ENCODE assay signal across 16 mouse cellular contexts in the genomic region with DNA sequence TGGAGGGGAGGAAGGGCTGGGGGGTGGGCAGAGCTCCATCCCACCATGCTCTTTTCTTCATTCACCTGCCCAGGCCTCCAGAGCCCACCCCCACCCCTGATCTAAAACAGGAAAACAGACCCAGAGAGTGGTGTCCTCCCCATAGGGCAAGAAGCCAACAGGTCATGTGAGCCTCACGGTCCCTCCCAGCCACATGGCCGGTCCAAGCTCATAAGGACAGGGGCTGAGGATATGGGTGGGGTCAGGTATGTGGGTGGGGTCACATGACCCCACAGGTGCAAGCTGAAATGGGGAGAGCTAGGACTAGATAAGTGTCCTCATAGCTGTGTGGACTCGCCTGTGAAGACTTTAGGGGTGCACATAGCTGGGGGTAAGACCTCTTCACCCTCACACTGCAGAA. TPM values are rescaled to one million over a fixed set of nuclear protein-coding genes. Genes with fewer than 3 reads are reported as not detected.
A peak's percentile ranks its signal among the peaks of the same experiment; 100 is the strongest.
DNase-seq lines count a peak whose midpoint lies in the region; ATAC-seq and TF ChIP-seq lines count a peak whose summit lies in the region.
"Had no signal": no experiment of that assay in that cellular context is flagged by ENCODE, and none has a peak within 500 bp of the region (broad histone marks: within the 10 kb centered on the region; RNA-seq: fewer than 3 reads in every experiment).

No protein-coding gene starts in this region.

- intact Hi-C loops in left cerebral cortex, adult 2 months (cut with DNase I): no loop called here

- no peak for TF ChIP-seq EP300 in lung, postnatal 0 days (IDR thresholded peaks at IDR 0.05)

- H3K9me3 ChIP-seq in lung, postnatal 0 days (ENCODE audit: low read length): no peaks in the 10 kb centered on the region
- no peaks in the 10 kb centered on the region for H3K9me3 ChIP-seq in stomach, embryonic 15.5 days
- H3K9me3 ChIP-seq in hindbrain, postnatal 0 days (ENCODE audit: low read length): no peaks in the 10 kb centered on the region
- H3K9me3 ChIP-seq: limb, embryonic 15.5 days had no signal

- no peak overlapping the region for H3K27ac ChIP-seq in lung, postnatal 0 days (ENCODE audit: low read length)
- no peak overlapping the region for H3K27ac ChIP-seq in stomach, embryonic 15.5 days
- H3K27ac ChIP-seq in hindbrain, postnatal 0 days: no peak overlapping the region
- H3K27ac ChIP-seq in left cerebral cortex, adult 2 months: no peak overlapping the region
- H3K27ac ChIP-seq: hindbrain, embryonic 14.5 days; limb, embryonic 15.5 days had no signal

- TF ChIP-seq CTCF in lung, postnatal 0 days (IDR thresholded peaks at IDR 0.05): no peak
- no peak for TF ChIP-seq CTCF in hindbrain, postnatal 0 days (IDR thresholded peaks at IDR 0.05; ENCODE audit: low read depth)
- TF ChIP-seq CTCF in left cerebral cortex, adult 2 months (IDR thresholded peaks at IDR 0.05): no peak

- no peak overlapping the region for H3K9ac ChIP-seq in lung, postnatal 0 days (replicated peaks; ENCODE audit: low read depth)
- H3K9ac ChIP-seq in stomach, embryonic 15.5 days: no peak overlapping the region
- H3K9ac ChIP-seq in hindbrain, postnatal 0 days (replicated peaks; ENCODE audit: low read length): no peak overlapping the region
- H3K9ac ChIP-seq: hindbrain, embryonic 14.5 days; limb, embryonic 15.5 days had no signal

- peaks cover 11% of the 10 kb centered on the region; the same call in 1 of the 2 replicates for H3K36me3 ChIP-seq in lung, postnatal 0 days (ENCODE audit: insufficient read depth, low read length)
- H3K36me3 ChIP-seq in stomach, embryonic 15.5 days: peaks cover 42% of the 10 kb centered on the region
- H3K36me3 ChIP-seq in hindbrain, postnatal 0 days (ENCODE audit: insufficient read depth, low read length): peaks cover 51% of the 10 kb centered on the region

- H3K4me3 ChIP-seq in lung, postnatal 0 days (ENCODE audit: low read depth, low read length): no peak overlapping the region
- no peak overlapping the region for H3K4me3 ChIP-seq in stomach, embryonic 15.5 days (replicated peaks)
- H3K4me3 ChIP-seq in hindbrain, postnatal 0 days (ENCODE audit: low read length): no peak overlapping the region
- H3K4me3 ChIP-seq in left cerebral cortex, adult 2 months: no peak overlapping the region
- H3K4me3 ChIP-seq: erythroblast, embryonic 14.5 days; limb, embryonic 15.5 days had no signal

- 0 out of 2 replicates have a peak, but pooled peaks have one; percentile 35 for ATAC-seq in lung, postnatal 0 days
- 0 out of 2 replicates have a peak, but pooled peaks have one; percentile 19 for ATAC-seq in stomach, embryonic 15.5 days (ENCODE audit: insufficient read depth, low FRiP score, low read depth)
- no peak for ATAC-seq in hindbrain, postnatal 0 days

- WGBS in lung, postnatal 0 days: 62% methylated on average over 3 of the region's 3 CpGs
- WGBS in stomach, embryonic 15.5 days: 77% methylated on average over 3 of the region's 3 CpGs
- WGBS in hindbrain, postnatal 0 days: 72% methylated on average over 3 of the region's 3 CpGs

- DNase-seq in cerebellum, adult 18-20 months: peak; percentile 50 to 53
- DNase-seq in cerebellum, postnatal 4 days (ENCODE audit: low spot score in 2 of 2): no peak
- no peak for DNase-seq in lung, postnatal 0 days (ENCODE audit: low spot score)
- DNase-seq in lung, postnatal 4 days: no peak
- peak; percentile 46 for DNase-seq in heart, postnatal 4 days
- DNase-seq in hindbrain, postnatal 0 days (ENCODE audit: low spot score): no peak
- DNase-seq in left cerebral cortex, adult 2 months (ENCODE audit: extremely low spot score in 1 of 2, low spot score in 2 of 2): no peak
- DNase-seq: adrenal gland, adult 2 months; thymus, adult 18-20 months had no signal

- no peaks in the 10 kb centered on the region for H3K4me1 ChIP-seq in lung, postnatal 0 days (ENCODE audit: insufficient read depth, low read depth, low read length)
- H3K4me1 ChIP-seq in stomach, embryonic 15.5 days: 0 out of 2 replicates have a peak, but pooled peaks cover 3% of the 10 kb centered on the region
- no peaks in the 10 kb centered on the region for H3K4me1 ChIP-seq in hindbrain, postnatal 0 days (ENCODE audit: insufficient read depth, low read length)

- no peaks in the 10 kb centered on the region for H3K27me3 ChIP-seq in lung, postnatal 0 days (replicated peaks; ENCODE audit: insufficient read depth, low read length)
- H3K27me3 ChIP-seq in stomach, embryonic 15.5 days (replicated peaks): no peaks in the 10 kb centered on the region
- H3K27me3 ChIP-seq in hindbrain, postnatal 0 days (ENCODE audit: insufficient read depth, low read length): no peaks in the 10 kb centered on the region
- H3K27me3 ChIP-seq: limb, embryonic 15.5 days had no signal

- no peak overlapping the region for H3K4me2 ChIP-seq in lung, postnatal 0 days (replicated peaks; ENCODE audit: low read depth, low read length)
- no peak overlapping the region for H3K4me2 ChIP-seq in stomach, embryonic 15.5 days
- no peak overlapping the region for H3K4me2 ChIP-seq in hindbrain, postnatal 0 days (ENCODE audit: low read depth, low read length)
- H3K4me2 ChIP-seq: hindbrain, embryonic 14.5 days; limb, embryonic 15.5 days had no signal

RNA-seq across cellular contexts. Expression of a gene that starts 12.8 kb away (rescaled TPM):
- polyA plus RNA-seq in lung, postnatal 0 days (2015; fragmentation: Nextera tagmentation; extraction: Ambion mirVana): 60.5 and 61.6 TPM in 2 replicates
- 10 to 100 TPM; 76.9 to 79.3 TPM for total RNA-seq in heart, postnatal 4 days (2021)
- 109 and 115 TPM in 2 replicates for polyA plus RNA-seq in stomach, embryonic 15.5 days (2015; fragmentation: Nextera tagmentation; extraction: Ambion mirVana)
- total RNA-seq in hindbrain, postnatal 0 days (2014; rRNA removed): 93.7 and 106 TPM in 2 replicates
- 86.3 and 91.0 TPM in 2 replicates for polyA plus RNA-seq in hindbrain, postnatal 0 days (2015; fragmentation: Nextera tagmentation; extraction: Ambion mirVana)
- 10 to 100 TPM; 67.6 to 69.4 TPM for total RNA-seq in left cerebral cortex, adult 2 months (2021)

RNA-seq across cellular contexts. Expression of a gene that starts 13.0 kb away (rescaled TPM):
- polyA plus RNA-seq in lung, postnatal 0 days (2015; fragmentation: Nextera tagmentation; extraction: Ambion mirVana): 3.6 and 4.1 TPM in 2 replicates
- 1 to 10 TPM; 1.8 to 2.4 TPM for total RNA-seq in heart, postnatal 4 days (2021)
- 12.3 and 13.0 TPM in 2 replicates for polyA plus RNA-seq in stomach, embryonic 15.5 days (2015; fragmentation: Nextera tagmentation; extraction: Ambion mirVana)
- 241 and 242 TPM in 2 replicates for total RNA-seq in hindbrain, postnatal 0 days (2014; rRNA removed)
- polyA plus RNA-seq in hindbrain, postnatal 0 days (2015; fragmentation: Nextera tagmentation; extraction: Ambion mirVana): 123 and 128 TPM in 2 replicates
- total RNA-seq in left cerebral cortex, adult 2 months (2021): 100 to 1,000 TPM; 242 to 256 TPM

RNA-seq across cellular contexts. Expression of a gene that starts 14.0 kb away (rescaled TPM):
- not detected in 2 replicates for polyA plus RNA-seq in lung, postnatal 0 days (2015; fragmentation: Nextera tagmentation; extraction: Ambion mirVana)
- not detected for total RNA-seq in heart, postnatal 4 days (2021)
- 8.5 and 11.6 TPM in 2 replicates for polyA plus RNA-seq in stomach, embryonic 15.5 days (2015; fragmentation: Nextera tagmentation; extraction: Ambion mirVana)
- total RNA-seq in hindbrain, postnatal 0 days (2014; rRNA removed): not detected in 2 replicates
- polyA plus RNA-seq in hindbrain, postnatal 0 days (2015; fragmentation: Nextera tagmentation; extraction: Ambion mirVana): not detected in 2 replicates
- not detected for total RNA-seq in left cerebral cortex, adult 2 months (2021)
- total RNA-seq: adrenal gland, adult 2 months; layer of hippocampus, postnatal 25 days; megakaryocyte, adult 5-6 weeks had no signal
- polyA plus RNA-seq: adrenal gland, adult 2 months; hindbrain, embryonic 14.5 days; spleen, adult 2 months had no signal

RNA-seq across cellular contexts. Expression of a gene that starts 39.1 kb away (rescaled TPM):
- 22.7 and 28.1 TPM in 2 replicates for polyA plus RNA-seq in lung, postnatal 0 days (2015; fragmentation: Nextera tagmentation; extraction: Ambion mirVana)
- 10 to 100 TPM; 23.3 to 28.2 TPM for total RNA-seq in heart, postnatal 4 days (2021)
- 2.7 and 3.3 TPM in 2 replicates for polyA plus RNA-seq in stomach, embryonic 15.5 days (2015; fragmentation: Nextera tagmentation; extraction: Ambion mirVana)
- total RNA-seq in hindbrain, postnatal 0 days (2014; rRNA removed): 8.1 and 10.1 TPM in 2 replicates
- 3.7 and 4.4 TPM in 2 replicates for polyA plus RNA-seq in hindbrain, postnatal 0 days (2015; fragmentation: Nextera tagmentation; extraction: Ambion mirVana)
- total RNA-seq in left cerebral cortex, adult 2 months (2021): 10 to 100 TPM; 12.5 to 13.9 TPM

Comparison
In these comparisons a context has a peak if more than half of its experiments do, and no peak if none do; other contexts are left out.
1. DNase-seq: peak in cerebellum, adult 18-20 months (2 of 2) and heart, postnatal 4 days (single experiment); none in cerebellum, postnatal 4 days (0 of 2), lung, postnatal 0 days (single experiment), lung, postnatal 4 days (0 of 2), hindbrain, postnatal 0 days (single experiment) and left cerebral cortex, adult 2 months (0 of 2).
2. RNA of a gene that starts 13.0 kb away (total RNA-seq): 242 to 256 TPM in left cerebral cortex, adult 2 months and 241 to 242 TPM in hindbrain, postnatal 0 days; 1.8 to 2.4 TPM in heart, postnatal 4 days; every median in the first group is over 10 times any median in the second.